Mouse (Mus musculus) thymus, adult 2 months (tissue): ENCODE results near the gene C530008M17Rik. TPM values are rescaled to one million over a fixed set of nuclear protein-coding genes. Genes with fewer than 3 reads are reported as not detected.

Experiments
- DNase-seq: peaks from one replicate; pipeline ENCODE4 v3.0.0; 2021
- H3K27ac ChIP-seq: fragments of 200-500 bp; 2 replicates; pipeline ENCODE4 v1.5.1; 2012; ENCODE audit warnings: low read length, control low read depth; ENCODE audit not compliant: control insufficient read depth, insufficient read depth
- H3K27me3 ChIP-seq: fragments of 200-500 bp; 2 replicates; pipeline ENCODE4 v1.6.1; 2012; ENCODE audit warnings: mild to moderate bottlenecking, low read length, moderate library complexity, mixed read lengths; ENCODE audit not compliant: control insufficient read depth, insufficient read depth
- H3K36me3 ChIP-seq: fragments of 200-500 bp; 2 replicates; pipeline ENCODE4 v1.6.1; 2012; ENCODE audit warnings: mild to moderate bottlenecking, low read length, moderate library complexity; ENCODE audit not compliant: control insufficient read depth, insufficient read depth
- H3K4me1 ChIP-seq: fragments of 200-500 bp; replicated peaks from 2 replicates; pipeline ENCODE4 v1.6.1; 2012; ENCODE audit warnings: low read length; ENCODE audit not compliant: control insufficient read depth, insufficient read depth
- H3K4me3 ChIP-seq: fragments of 200-500 bp; 2 replicates; pipeline ENCODE4 v1.5.1; 2012; ENCODE audit warnings: mild to moderate bottlenecking, low read length, control low read depth, moderate library complexity; ENCODE audit not compliant: control insufficient read depth, insufficient read depth
- CTCF ChIP-seq: fragments of 200-500 bp; IDR thresholded peaks from 2 replicates; pipeline ENCODE4 v1.5.1; 2012; ENCODE audit warnings: mild to moderate bottlenecking, control low read depth, low read length, moderate library complexity, borderline replicate concordance; ENCODE audit not compliant: control insufficient read depth, poor library complexity, insufficient read depth; ENCODE audit errors: extremely low read depth
- POLR2A ChIP-seq: fragments of 200-500 bp; IDR thresholded peaks from 2 replicates; pipeline ENCODE4 v1.6.1; 2012; ENCODE audit warnings: mild to moderate bottlenecking, low read length, control low read depth, moderate library complexity; ENCODE audit not compliant: control insufficient read depth, poor library complexity, insufficient read depth; ENCODE audit errors: extremely low read depth
- WGBS: fragments of 180-500 bp; shearing (Covaris S2); methylation state at CpG from one replicate; pipeline ENCODE4 v1.1.7; 2018; 5-methylcytosine and 5-hydroxymethylcytosine counted together
- polyA plus RNA-seq: library from polyadenylated mRNA; depleted of rRNA; stranded (reverse); fragments of >200 nt; gene quantifications from 2 replicates; pipeline ENCODE4 v1.2.3, GENCODE M21; 2012

C530008M17Rik gene
- polyA plus RNA-seq, 1 experiment = 1.3 TPM

DNA sequence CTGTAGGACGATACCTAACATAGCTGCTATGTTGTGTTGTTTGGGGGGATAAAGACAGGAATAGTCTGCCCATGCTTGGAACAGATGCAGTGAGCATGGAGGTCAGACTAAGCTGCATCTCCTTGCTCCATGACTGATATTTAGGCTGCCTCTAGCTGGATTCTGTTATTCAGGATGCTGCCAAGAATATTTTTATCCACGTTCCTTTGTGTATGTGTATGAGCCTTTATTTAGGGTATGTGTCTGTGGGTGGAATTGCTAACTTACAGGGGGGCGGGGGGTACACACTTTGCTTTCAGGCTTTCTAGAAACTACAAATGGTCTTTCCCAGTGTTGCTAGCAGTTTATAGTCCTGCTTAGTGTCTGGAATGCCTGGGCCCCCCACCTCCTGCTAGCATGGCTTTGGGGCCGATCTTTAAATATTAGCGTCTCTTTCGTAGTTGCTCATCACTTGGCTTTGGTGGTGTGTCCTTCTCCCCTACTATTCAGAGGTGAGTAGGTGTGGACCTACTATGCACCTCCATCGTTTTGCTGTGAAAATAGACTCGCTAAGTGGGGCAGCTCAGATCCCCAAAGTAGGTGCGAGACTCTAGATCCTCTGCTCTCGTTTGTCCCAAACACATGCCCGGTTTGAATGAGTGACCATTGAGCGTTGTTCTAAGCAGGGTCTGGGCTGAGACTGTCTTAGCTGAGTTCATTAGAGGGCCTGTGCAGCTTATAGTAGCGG, 45.0 kb downstream of the C530008M17Rik start:
- Histone ChIP-seq H3K36me3 (no peaks in the 10 kb centered on the region), H3K27ac (no peak overlapping the region)

DNA sequence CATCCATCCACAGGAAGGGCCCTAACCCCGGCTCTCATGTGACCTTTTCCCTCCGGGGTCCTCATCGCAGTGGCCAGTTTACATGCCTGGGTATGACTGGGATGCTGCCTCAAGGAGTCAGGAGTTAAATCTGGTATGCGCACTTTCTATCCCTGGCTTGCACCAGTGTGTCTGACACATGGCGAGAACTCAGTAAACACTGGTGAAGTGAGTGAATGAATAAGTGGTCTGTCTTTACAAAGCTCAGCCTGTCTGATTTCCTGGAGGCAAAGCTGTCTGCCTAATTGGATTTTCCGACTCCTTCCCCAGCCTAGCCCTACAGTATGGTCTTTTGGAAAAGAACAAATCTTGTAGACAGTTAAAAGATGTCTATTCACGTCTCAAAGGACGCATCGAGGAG, 45.8 kb downstream of the C530008M17Rik start:
- TF ChIP-seq POLR2A (no peak), CTCF (no peak)
- WGBS = 90% methylated on average over 9 of the region's 9 CpGs
- Histone ChIP-seq H3K4me3 (no peak overlapping the region), H3K27me3 (no peaks in the 10 kb centered on the region), H3K27ac (no peak overlapping the region), H3K36me3 (no peaks in the 10 kb centered on the region), H3K4me1 (no peaks in the 10 kb centered on the region)
- DNase-seq = no peak

More for the DNA sequence above, 45.0 kb downstream of the C530008M17Rik start:
- Histone ChIP-seq H3K4me3 (no peak overlapping the region), H3K4me1 (no peaks in the 10 kb centered on the region), H3K27me3 (no peaks in the 10 kb centered on the region)
- 95% methylated on average over 13 of the region's 13 CpGs for WGBS
- TF ChIP-seq POLR2A (no peak), CTCF (no peak)
- no peak for DNase-seq

GRCm38 (mm10) chr5:76702646-76703045, 46.3 kb downstream of the C530008M17Rik start:
- no peak overlapping the region for H3K27ac ChIP-seq
- DNase-seq = no peak
- WGBS = 71% methylated on average over 12 of the region's 12 CpGs
- H3K36me3 ChIP-seq = no peaks in the 10 kb centered on the region
- no peaks in the 10 kb centered on the region for H3K4me1 ChIP-seq
- no peaks in the 10 kb centered on the region for H3K27me3 ChIP-seq
- H3K4me3 ChIP-seq = no peak overlapping the region
- TF ChIP-seq CTCF = no peak
- TF ChIP-seq POLR2A = no peak

- no peaks in the 10 kb centered on the region for H3K27me3 ChIP-seq
- no peak overlapping the region for H3K4me3 ChIP-seq
- H3K4me1 ChIP-seq = no peaks in the 10 kb centered on the region
- WGBS = 88% methylated on average over 11 of the region's 11 CpGs
- H3K27ac ChIP-seq = no peak overlapping the region
- TF ChIP-seq POLR2A (no peak), CTCF (no peak)
- no peaks in the 10 kb centered on the region for H3K36me3 ChIP-seq
- no peak for DNase-seq
Observed at GRCm38 (mm10) chr5:76705307-76706173, 49.2 kb downstream of the C530008M17Rik start.

DNA sequence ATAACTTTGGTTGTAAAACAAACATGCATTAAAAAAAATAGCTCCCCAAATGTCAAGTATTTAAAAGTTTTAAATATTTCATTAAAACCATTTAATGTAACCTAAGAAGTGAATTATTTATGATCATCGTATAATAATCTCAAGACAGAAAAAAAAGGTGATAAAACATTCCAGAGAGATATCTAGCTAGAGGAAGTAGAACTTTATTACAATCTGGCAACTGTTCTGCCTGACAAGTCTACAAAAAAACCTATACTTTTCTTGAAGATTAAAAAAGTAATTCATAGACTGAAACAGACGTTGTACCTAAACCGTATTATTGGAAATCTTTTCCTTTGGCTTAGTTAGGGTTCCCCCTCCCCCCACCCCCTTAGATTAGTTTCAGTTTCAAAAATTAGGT, 50.8 kb downstream of the C530008M17Rik start:
- Histone ChIP-seq H3K27ac (no peak overlapping the region), H3K27me3 (no peaks in the 10 kb centered on the region), H3K4me3 (no peak overlapping the region), H3K4me1 (no peaks in the 10 kb centered on the region), H3K36me3 (no peaks in the 10 kb centered on the region)
- no peak for DNase-seq
- no peak for TF ChIP-seq POLR2A
- no peak for TF ChIP-seq CTCF
- 91% methylated on average over 3 of the region's 3 CpGs for WGBS

- H3K4me3 ChIP-seq = no peak overlapping the region
- H3K27me3 ChIP-seq = no peaks in the 10 kb centered on the region
- no peak for DNase-seq
- 89% methylated on average over 15 of the region's 15 CpGs for WGBS
- H3K36me3 ChIP-seq = no peaks in the 10 kb centered on the region
- H3K4me1 ChIP-seq = no peaks in the 10 kb centered on the region
- H3K27ac ChIP-seq = no peak overlapping the region
- no peak for TF ChIP-seq CTCF
- no peak for TF ChIP-seq POLR2A
Observed at GRCm38 (mm10) chr5:76708004-76708403, 51.7 kb downstream of the C530008M17Rik start.
